Mouse (Mus musculus): ENCODE measurements around the gene Auts2. TPM values are rescaled to one million over a fixed set of nuclear protein-coding genes. Genes with fewer than 3 reads are reported as not detected.

The Auts2 gene
- polyA plus RNA-seq, 1 experiment: 39.0 TPM

DNA sequence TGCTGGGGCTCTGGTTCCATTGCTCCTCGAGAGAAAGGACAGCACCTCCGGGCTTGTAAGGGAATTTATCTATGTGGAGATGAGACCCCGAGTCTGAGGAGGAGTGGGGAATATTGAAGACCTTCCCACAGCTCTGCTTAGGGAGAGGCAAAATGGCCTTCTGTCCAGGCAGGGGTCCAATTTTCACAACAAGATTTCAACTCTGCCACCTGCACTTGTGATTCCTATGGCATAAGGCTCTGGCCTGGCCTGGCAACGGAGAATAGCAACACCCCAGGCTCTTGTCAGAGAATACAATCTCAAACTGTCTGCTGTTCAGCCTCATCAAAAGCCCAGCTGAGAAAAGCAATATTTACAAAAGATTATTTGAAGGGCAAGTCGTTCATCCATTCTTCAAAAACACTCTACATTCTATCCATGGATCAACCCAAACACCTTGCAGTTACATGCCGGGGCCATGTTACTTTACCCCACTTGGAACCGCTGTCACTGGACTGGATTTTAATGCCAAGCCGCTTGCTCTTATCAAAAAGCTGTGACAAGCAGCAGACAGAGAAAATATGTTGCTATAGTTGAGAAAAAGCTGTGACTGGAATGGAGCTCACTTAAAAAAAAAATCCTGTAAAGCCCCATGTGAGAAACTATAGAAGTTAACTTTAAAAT, 856.1 kb downstream of the Auts2 start:
- DNase-seq: peak in 1 of 2 experiments; percentile 17
- no peak overlapping the region for H3K4me3 ChIP-seq (replicated peaks; ENCODE audit: insufficient read depth, low read depth, low read length)
- H3K27ac ChIP-seq (ENCODE audit: insufficient read depth, low read length): no peak overlapping the region
- no peaks in the 10 kb centered on the region for H3K27me3 ChIP-seq (ENCODE audit: control insufficient read depth, insufficient read depth, low read length)
- H3K4me1 ChIP-seq (ENCODE audit: control insufficient read depth, insufficient read depth, low read length): no peaks in the 10 kb centered on the region
- 75% methylated on average over 8 of the region's 8 CpGs for WGBS
- TF ChIP-seq POLR2A (IDR thresholded peaks at IDR 0.05; ENCODE audit: borderline replicate concordance, insufficient read depth, low read length) (no peak), CTCF (IDR thresholded peaks at IDR 0.05; ENCODE audit: borderline replicate concordance, insufficient read depth, low read depth, low read length) (no peak)

DNA sequence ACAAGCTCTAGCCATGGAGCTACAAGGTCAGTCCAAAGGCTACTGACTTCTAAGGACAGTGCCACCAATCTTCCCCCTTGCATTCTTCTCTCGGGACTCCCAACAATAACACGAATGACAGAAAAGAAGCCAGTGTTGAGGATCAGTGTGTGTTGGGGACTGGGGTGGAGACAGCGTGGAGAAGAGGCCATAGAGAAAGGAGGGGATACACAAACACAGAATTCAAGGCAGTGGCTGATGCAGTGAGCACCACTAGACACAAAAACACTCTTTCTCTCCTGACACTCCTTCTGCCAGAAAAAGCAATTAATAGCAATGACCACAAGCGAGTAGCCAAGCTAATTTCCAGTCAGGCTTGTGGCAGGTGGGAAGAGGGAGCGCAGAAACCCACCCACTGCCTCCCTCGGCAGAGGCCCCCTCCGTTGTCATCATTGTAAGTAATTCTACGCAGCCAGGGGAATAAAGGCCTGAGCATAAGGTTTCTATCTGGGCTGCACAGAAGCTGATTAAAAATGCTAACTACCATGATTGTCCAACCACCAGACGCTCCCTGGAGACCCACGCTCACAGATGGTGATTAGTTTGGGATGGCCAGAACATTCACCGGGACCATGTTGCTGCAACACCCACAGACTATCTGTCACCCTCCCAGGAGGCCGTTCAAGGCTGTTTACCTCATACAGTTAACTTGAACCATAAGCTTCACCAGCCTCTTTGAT, 862.9 kb downstream of the Auts2 start:
- no peak for TF ChIP-seq CTCF (IDR thresholded peaks at IDR 0.05; ENCODE audit: borderline replicate concordance, insufficient read depth, low read depth, low read length)
- TF ChIP-seq POLR2A (IDR thresholded peaks at IDR 0.05; ENCODE audit: borderline replicate concordance, insufficient read depth, low read length): no peak
- no peak for DNase-seq

DNA sequence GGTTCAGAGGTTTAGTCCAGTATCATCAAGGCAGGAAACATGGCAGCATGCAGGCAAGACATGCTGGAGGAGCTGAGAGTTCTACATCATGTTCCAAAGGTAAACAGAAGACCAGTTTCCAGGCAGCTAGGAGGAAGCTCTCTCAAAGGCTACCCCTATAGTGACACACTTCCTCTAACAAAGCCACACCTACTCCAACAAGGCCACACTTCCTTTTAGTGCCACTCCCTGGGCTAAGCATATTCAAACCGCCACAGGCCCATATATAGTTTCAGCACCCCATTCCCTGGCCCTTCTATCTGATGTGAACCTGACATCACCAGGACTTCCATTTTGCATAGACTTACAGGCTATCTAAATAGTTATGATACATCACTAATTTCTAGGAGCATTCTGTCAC, 863.6 kb downstream of the Auts2 start:
- DNase-seq: no peak
- WGBS: 97% methylated on average over 1 of the region's 1 CpGs
- no peak for TF ChIP-seq POLR2A (IDR thresholded peaks at IDR 0.05; ENCODE audit: borderline replicate concordance, insufficient read depth, low read length)
- no peak for TF ChIP-seq CTCF (IDR thresholded peaks at IDR 0.05; ENCODE audit: borderline replicate concordance, insufficient read depth, low read depth, low read length)
- no peaks in the 10 kb centered on the region for H3K4me1 ChIP-seq (ENCODE audit: control insufficient read depth, insufficient read depth, low read length)
- H3K27me3 ChIP-seq (ENCODE audit: control insufficient read depth, insufficient read depth, low read length): no peaks in the 10 kb centered on the region; the same call in 1 of the 2 replicates
- no peak overlapping the region for H3K27ac ChIP-seq (ENCODE audit: insufficient read depth, low read length)
- H3K4me3 ChIP-seq (replicated peaks; ENCODE audit: insufficient read depth, low read depth, low read length): no peak overlapping the region

More for the DNA sequence above, 862.9 kb downstream of the Auts2 start:
- no peak overlapping the region for H3K4me3 ChIP-seq (replicated peaks; ENCODE audit: insufficient read depth, low read depth, low read length)
- H3K27ac ChIP-seq (ENCODE audit: insufficient read depth, low read length): no peak overlapping the region
- H3K27me3 ChIP-seq (ENCODE audit: control insufficient read depth, insufficient read depth, low read length): no peaks in the 10 kb centered on the region; the same call in 1 of the 2 replicates
- H3K4me1 ChIP-seq (ENCODE audit: control insufficient read depth, insufficient read depth, low read length): no peaks in the 10 kb centered on the region
- 69% methylated on average over 12 of the region's 12 CpGs for WGBS

DNA sequence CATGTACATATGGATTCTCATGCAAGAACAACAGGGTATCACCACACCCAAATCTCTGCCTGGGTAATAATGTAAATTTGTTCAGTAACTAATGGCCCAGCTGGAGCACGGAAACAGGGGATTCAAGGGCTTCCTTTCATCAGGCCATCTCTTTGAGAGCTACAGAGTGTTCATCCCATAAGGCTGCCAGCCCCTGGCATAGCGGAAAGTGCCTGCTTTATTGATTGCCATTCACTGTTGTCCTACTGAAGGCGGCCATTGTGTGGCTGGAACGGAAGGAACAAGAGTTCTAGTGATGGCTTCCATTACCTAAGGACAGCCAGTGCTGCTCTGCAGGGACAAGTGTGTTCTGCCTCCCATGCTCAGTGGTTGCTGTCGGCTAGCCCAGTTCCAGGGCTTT, 865.6 kb downstream of the Auts2 start:
- TF ChIP-seq CTCF (IDR thresholded peaks at IDR 0.05; ENCODE audit: borderline replicate concordance, insufficient read depth, low read depth, low read length) (no peak), POLR2A (IDR thresholded peaks at IDR 0.05; ENCODE audit: borderline replicate concordance, insufficient read depth, low read length) (no peak)
- 88% methylated on average over 5 of the region's 5 CpGs for WGBS

DNA sequence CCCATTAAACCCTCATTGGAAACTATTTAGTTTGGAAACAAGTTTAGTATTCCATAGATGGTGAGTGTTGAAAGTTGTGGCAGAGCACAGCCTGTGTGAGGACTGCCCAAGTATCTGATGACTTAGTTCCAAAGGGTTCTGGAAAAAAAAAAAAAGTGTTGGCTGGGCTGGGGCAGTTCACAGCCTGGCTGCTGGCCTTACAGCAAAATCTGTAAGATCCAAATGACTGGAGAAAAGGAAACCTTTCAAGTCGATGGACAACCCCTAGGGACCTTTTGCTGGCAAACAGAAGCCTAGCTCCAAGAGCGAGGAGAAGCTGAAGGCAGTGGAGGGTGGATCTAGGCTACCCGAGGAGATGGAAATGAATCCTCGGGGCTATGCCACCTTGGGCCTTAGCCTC, 869.4 kb downstream of the Auts2 start:
- DNase-seq: peak in 1 of 2 experiments; percentile 20
- Histone ChIP-seq H3K27ac (ENCODE audit: insufficient read depth, low read length) (no peak overlapping the region), H3K4me3 (replicated peaks; ENCODE audit: insufficient read depth, low read depth, low read length) (no peak overlapping the region), H3K4me1 (ENCODE audit: control insufficient read depth, insufficient read depth, low read length) (no peaks in the 10 kb centered on the region), H3K27me3 (ENCODE audit: control insufficient read depth, insufficient read depth, low read length) (no peaks in the 10 kb centered on the region)
- 74% methylated on average over 4 of the region's 4 CpGs for WGBS
- no peak for TF ChIP-seq POLR2A (IDR thresholded peaks at IDR 0.05; ENCODE audit: borderline replicate concordance, insufficient read depth, low read length)
- TF ChIP-seq CTCF (IDR thresholded peaks at IDR 0.05; ENCODE audit: borderline replicate concordance, insufficient read depth, low read depth, low read length): no peak

More for the DNA sequence above, 865.6 kb downstream of the Auts2 start:
- H3K4me1 ChIP-seq (ENCODE audit: control insufficient read depth, insufficient read depth, low read length): no peaks in the 10 kb centered on the region
- H3K27ac ChIP-seq (ENCODE audit: insufficient read depth, low read length): no peak overlapping the region
- no peaks in the 10 kb centered on the region; the same call in 1 of the 2 replicates for H3K27me3 ChIP-seq (ENCODE audit: control insufficient read depth, insufficient read depth, low read length)
- no peak overlapping the region for H3K4me3 ChIP-seq (replicated peaks; ENCODE audit: insufficient read depth, low read depth, low read length)
- peak in 1 of 2 experiments; percentile 42 for DNase-seq

DNA sequence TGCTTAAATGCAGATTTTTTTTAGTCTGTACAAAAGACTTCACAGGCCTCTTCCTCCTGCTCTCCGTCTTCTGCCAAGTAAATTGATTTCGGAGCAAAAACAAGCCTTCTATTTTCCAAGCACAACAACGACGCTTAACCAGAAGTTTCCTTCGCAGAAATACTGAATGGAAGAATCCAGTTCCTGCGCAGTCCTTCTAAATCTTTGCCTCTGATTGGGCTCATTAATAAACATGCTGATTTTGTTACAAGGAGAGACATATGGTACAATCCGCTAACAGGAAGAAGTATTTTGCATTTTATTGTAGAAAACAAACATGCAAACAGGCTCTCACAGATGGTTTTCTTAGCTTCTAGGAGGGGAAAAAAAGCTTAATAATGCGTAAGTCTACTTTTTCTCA, 878.1 kb downstream of the Auts2 start:
- Histone ChIP-seq H3K27me3 (ENCODE audit: control insufficient read depth, insufficient read depth, low read length) (no peaks in the 10 kb centered on the region), H3K4me3 (replicated peaks; ENCODE audit: insufficient read depth, low read depth, low read length) (no peak overlapping the region), H3K27ac (ENCODE audit: insufficient read depth, low read length) (no peak overlapping the region), H3K4me1 (ENCODE audit: control insufficient read depth, insufficient read depth, low read length) (peaks cover 6% of the 10 kb centered on the region; the same call in 1 of the 2 replicates)
- DNase-seq: no peak
- no peak for TF ChIP-seq POLR2A (IDR thresholded peaks at IDR 0.05; ENCODE audit: borderline replicate concordance, insufficient read depth, low read length)
- TF ChIP-seq CTCF (IDR thresholded peaks at IDR 0.05; ENCODE audit: borderline replicate concordance, insufficient read depth, low read depth, low read length): no peak
- 91% methylated on average over 8 of the region's 8 CpGs for WGBS

DNA sequence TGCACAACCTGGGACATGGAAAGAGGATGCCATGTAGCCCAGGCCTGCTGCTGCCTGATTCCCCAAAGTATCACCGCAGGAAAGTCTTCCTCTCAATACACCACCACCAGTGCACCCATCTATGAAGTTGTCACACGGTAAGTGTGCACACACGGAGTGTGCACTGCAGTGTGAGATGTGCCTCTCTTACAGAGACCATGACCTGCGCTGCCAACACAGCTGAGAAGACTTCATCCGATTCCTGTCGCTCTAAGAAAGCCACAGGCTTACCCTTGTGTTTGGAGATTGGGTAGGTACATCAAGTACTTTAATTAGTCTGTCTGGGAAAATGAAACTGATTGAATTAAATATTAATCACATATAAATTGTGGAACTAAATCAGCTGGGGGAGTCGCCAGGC, 878.5 kb downstream of the Auts2 start:
- TF ChIP-seq POLR2A (IDR thresholded peaks at IDR 0.05; ENCODE audit: borderline replicate concordance, insufficient read depth, low read length) (no peak), CTCF (IDR thresholded peaks at IDR 0.05; ENCODE audit: borderline replicate concordance, insufficient read depth, low read depth, low read length) (no peak)
- no peak overlapping the region for H3K27ac ChIP-seq (ENCODE audit: insufficient read depth, low read length)
- WGBS: 97% methylated on average over 7 of the region's 7 CpGs

More for the DNA sequence above, 878.5 kb downstream of the Auts2 start:
- Histone ChIP-seq H3K4me3 (replicated peaks; ENCODE audit: insufficient read depth, low read depth, low read length) (no peak overlapping the region), H3K4me1 (ENCODE audit: control insufficient read depth, insufficient read depth, low read length) (peaks cover 6% of the 10 kb centered on the region; the same call in 1 of the 2 replicates), H3K27me3 (ENCODE audit: control insufficient read depth, insufficient read depth, low read length) (no peaks in the 10 kb centered on the region)
- no peak for DNase-seq

Measured in cerebellum, adult 2 months (tissue).